Mouse (Mus musculus): ENCODE results near the gene Peg3. TPM values are rescaled to one million over a fixed set of nuclear protein-coding genes. Genes with fewer than 3 reads are reported as not detected.
"Not testable (repeated sequence)": the region's sequence is repeated elsewhere in the genome, so short reads cannot be mapped to it uniquely, and the experiment has no call there.

The Peg3 gene
- 230 and 252 TPM in 2 replicates for polyA plus RNA-seq (2015; fragmentation: Nextera tagmentation; extraction: Ambion mirVana)

DNA sequence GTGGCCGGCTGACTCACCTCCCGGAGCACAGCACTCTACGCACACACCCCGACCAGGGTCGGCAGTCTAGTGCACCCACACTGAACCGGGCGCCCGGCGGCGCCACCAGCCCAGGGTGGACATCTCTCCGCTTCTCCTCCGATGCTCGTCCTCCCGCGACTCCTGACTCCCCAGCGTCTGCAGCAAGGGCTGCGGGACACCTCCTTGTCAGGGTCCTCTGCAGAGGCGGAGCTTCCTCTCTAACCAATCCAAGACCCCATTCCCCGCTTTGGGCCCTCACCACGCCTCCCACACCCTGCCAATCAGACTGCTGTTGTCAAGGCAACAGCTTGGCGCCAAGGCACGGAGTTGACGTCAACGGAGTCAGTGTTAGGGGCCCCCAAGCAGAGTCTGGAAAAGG is at the start of gene Peg3, which contains the start of gene Usp29:
Gene Peg3 (minus strand): TSS at position 191 of the 400 bp plus-strand sequence.
Gene Usp29 (plus strand): TSS at position 338 of the 400 bp plus-strand sequence.
- H3K9ac ChIP-seq: peak within 1 kb of the TSS; percentile 82
- H3K4me2 ChIP-seq (replicated peaks): peak within 1 kb of the TSS; percentile 63
- H3K27ac ChIP-seq: peak within 1 kb of the TSS; percentile 88
- 58% methylated on average over 24 of the region's 24 CpGs for WGBS
- peak; percentile 57 for ATAC-seq (ENCODE audit: low FRiP score, low read depth)
- H3K4me1 ChIP-seq: peaks cover 4% of the 10 kb centered on the region; the same call in 1 of the 2 replicates
- peaks cover 19% of the 10 kb centered on the region for H3K36me3 ChIP-seq
- H3K27me3 ChIP-seq: no peaks in the 10 kb centered on the region
- H3K4me3 ChIP-seq: peak within 1 kb of the TSS; percentile 65
- peaks cover 45% of the 10 kb centered on the region for H3K9me3 ChIP-seq

DNA sequence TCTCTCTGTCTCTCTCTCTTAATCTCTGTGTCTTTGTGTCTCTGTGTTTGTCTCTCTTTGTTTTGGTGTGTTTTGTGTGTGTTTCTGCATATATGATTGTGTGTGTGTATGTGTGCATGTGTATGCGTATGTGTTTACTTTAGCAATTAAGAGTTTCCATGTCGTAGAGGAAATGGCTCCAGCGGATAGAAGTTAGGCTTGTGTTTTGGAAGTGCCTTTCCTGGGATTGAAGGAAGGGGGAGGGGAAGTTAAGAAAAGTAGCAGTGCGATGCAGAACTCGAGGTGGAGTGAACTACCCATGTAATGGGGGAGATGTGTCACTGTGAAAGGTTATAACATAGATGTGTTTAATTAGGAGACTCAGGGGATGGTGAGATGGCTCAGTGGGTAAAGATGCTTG is 48.9 kb upstream of the Peg3 start:
- Histone ChIP-seq H3K9me3 (no peaks in the 10 kb centered on the region), H3K27ac (no peak overlapping the region), H3K4me1 (peaks cover 55% of the 10 kb centered on the region), H3K9ac (no peak overlapping the region), H3K36me3 (no peaks in the 10 kb centered on the region), H3K4me2 (replicated peaks) (no peak overlapping the region), H3K27me3 (no peaks in the 10 kb centered on the region), H3K4me3 (no peak overlapping the region)
- 81% methylated on average over 5 of the region's 5 CpGs for WGBS
- no peak for ATAC-seq (ENCODE audit: low FRiP score, low read depth)

DNA sequence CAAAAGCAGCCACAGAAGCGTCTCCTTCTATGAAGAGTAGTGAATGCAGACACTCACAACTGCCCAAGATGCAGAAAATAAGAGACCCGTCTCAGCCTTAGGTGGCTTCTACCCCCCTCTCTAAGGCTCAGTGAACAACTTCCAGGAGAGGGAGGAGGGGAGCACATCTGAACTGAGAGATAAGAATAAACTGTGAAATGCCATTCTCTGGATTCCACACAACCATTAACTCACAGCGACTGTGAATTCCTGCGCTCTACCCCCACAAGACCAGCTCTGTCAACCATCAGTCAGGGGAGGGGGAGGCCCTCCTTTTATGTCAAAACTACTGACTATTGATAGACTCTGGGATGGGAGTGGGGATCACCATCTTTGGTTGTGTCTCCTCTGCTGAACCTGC is 47.5 kb upstream of the Peg3 start:
- peak; percentile 22 for ATAC-seq (ENCODE audit: low FRiP score, low read depth)
- Histone ChIP-seq H3K4me3 (no peak overlapping the region), H3K36me3 (no peaks in the 10 kb centered on the region), H3K4me1 (peaks cover 40% of the 10 kb centered on the region), H3K9ac (no peak overlapping the region), H3K4me2 (replicated peaks) (no peak overlapping the region), H3K9me3 (no peaks in the 10 kb centered on the region), H3K27ac (peak overlapping the region; percentile 76), H3K27me3 (no peaks in the 10 kb centered on the region)
- 22% methylated on average over 4 of the region's 4 CpGs for WGBS

- ATAC-seq (ENCODE audit: low FRiP score, low read depth): peak; percentile 41; the same call in 1 of the 2 replicates
- no peaks in the 10 kb centered on the region for H3K27me3 ChIP-seq
- no peaks in the 10 kb centered on the region for H3K9me3 ChIP-seq
- no peak overlapping the region for H3K4me2 ChIP-seq (replicated peaks)
- no peak overlapping the region for H3K4me3 ChIP-seq
- 55% methylated on average over 2 of the region's 2 CpGs for WGBS
- H3K9ac ChIP-seq: no peak overlapping the region
- H3K36me3 ChIP-seq: no peaks in the 10 kb centered on the region
- peak overlapping the region; percentile 76 for H3K27ac ChIP-seq
- peaks cover 35% of the 10 kb centered on the region for H3K4me1 ChIP-seq
These were observed 46.9 kb upstream of the Peg3 start for GRCm38 (mm10) chr7:6777107-6777506.

DNA sequence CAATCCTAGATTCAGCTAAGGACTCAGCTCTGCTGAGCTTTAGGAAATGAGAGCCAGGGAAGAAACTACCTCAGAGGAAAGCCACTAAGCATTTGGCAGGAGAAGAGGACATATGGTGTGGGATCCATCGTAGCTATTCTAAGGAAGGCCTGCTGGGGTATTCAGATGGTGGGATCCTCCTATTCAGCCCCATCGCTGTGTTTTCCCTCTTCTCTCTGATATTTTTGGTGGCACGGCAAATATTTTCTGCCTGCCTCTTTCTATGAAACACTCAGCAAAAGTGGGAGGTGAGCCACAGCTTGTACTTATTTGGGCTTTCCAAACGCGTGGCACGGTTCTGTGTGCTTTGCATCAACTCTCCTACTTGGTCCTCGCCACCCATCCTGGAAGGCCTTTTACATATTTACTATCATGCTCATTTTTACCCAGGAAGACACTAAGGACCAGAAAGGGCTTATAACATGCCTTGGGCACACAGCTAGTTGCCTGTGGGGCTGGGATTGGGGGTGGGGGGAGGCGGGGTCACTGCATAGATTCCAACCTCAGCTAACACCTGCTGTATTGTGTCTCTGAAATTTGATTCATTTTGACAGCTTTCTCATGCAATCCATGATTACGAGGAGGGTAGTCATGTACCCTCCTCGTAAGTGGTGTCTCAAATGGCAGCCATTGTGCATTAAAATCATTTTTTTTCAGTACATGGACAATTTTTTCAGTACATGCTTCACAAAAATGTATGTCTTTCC is 46.3 kb upstream of the Peg3 start:
- H3K36me3 ChIP-seq: no peaks in the 10 kb centered on the region
- peaks cover 30% of the 10 kb centered on the region for H3K4me1 ChIP-seq
- H3K9ac ChIP-seq: no peak overlapping the region
- no peak overlapping the region for H3K4me2 ChIP-seq (replicated peaks)
- no peaks in the 10 kb centered on the region for H3K9me3 ChIP-seq
- ATAC-seq (ENCODE audit: low FRiP score, low read depth): no peak
- 74% methylated on average over 10 of the region's 10 CpGs for WGBS
- H3K27ac ChIP-seq: peak overlapping the region; percentile 76
- no peaks in the 10 kb centered on the region for H3K27me3 ChIP-seq
- H3K4me3 ChIP-seq: no peak overlapping the region

- not testable (repeated sequence) for ATAC-seq (ENCODE audit: low FRiP score, low read depth); H3K4me3 ChIP-seq; H3K9ac ChIP-seq; H3K4me2 ChIP-seq (replicated peaks); H3K27me3 ChIP-seq; H3K36me3 ChIP-seq; H3K9me3 ChIP-seq; H3K27ac ChIP-seq
- peaks cover 44% of the 10 kb centered on the region for H3K4me1 ChIP-seq
- WGBS: 54% methylated on average over 11 of the region's 11 CpGs
These were observed 43.7 kb upstream of the Peg3 start for GRCm38 (mm10) chr7:6773865-6774413.

GRCm38 (mm10) chr7:6770286-6770685 is 40.1 kb upstream of the Peg3 start:
- peak overlapping the region; percentile 85 for H3K27ac ChIP-seq
- no peaks in the 10 kb centered on the region for H3K27me3 ChIP-seq
- H3K9me3 ChIP-seq: 0 out of 2 replicates have a peak, but pooled peaks cover 3% of the 10 kb centered on the region
- ATAC-seq (ENCODE audit: low FRiP score, low read depth): peak; percentile 80
- no peak overlapping the region for H3K9ac ChIP-seq
- H3K4me3 ChIP-seq: no peak overlapping the region
- whole genome bisulfite sequencing: 0% methylated on average over 8 of the region's 8 CpGs
- H3K36me3 ChIP-seq: peaks cover 13% of the 10 kb centered on the region
- H3K4me2 ChIP-seq (replicated peaks): peak overlapping the region; percentile 39
- peaks cover 30% of the 10 kb centered on the region for H3K4me1 ChIP-seq

- Histone ChIP-seq H3K36me3 (peaks cover 13% of the 10 kb centered on the region), H3K27ac (peak overlapping the region; percentile 35; the same call in 1 of the 2 replicates)
These were observed 35.0 kb upstream of the Peg3 start for GRCm38 (mm10) chr7:6765240-6765639.

DNA sequence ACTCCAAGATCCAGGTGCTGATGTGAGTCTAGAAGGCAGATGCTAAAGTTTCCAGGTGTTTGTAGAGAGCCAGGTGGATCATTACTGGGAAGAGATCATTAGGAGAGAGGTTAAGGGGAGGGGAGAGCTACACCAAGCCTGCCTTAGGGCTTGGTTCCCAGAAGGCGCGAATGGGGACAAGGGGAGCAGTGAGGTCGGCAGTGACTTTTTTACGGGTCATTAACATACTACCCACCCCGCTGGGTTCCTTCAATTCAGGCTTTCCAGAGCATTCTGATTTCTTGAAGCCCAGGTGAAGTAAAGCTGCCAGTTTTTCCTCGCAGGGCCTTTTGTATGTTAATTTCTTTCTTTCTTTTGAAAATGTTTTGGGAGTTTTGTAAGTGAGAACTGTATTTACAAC is 29.9 kb upstream of the Peg3 start:
- no peak overlapping the region for H3K9ac ChIP-seq
- WGBS: 23% methylated on average over 6 of the region's 6 CpGs
- no peak overlapping the region for H3K27ac ChIP-seq
- no peak overlapping the region for H3K4me3 ChIP-seq
- peaks cover 3% of the 10 kb centered on the region; the same call in 1 of the 2 replicates for H3K9me3 ChIP-seq
- H3K27me3 ChIP-seq: no peaks in the 10 kb centered on the region
- no peak overlapping the region for H3K4me2 ChIP-seq (replicated peaks)
- H3K4me1 ChIP-seq: peaks cover 10% of the 10 kb centered on the region
- ATAC-seq (ENCODE audit: low FRiP score, low read depth): no peak
- H3K36me3 ChIP-seq: no peaks in the 10 kb centered on the region; the same call in 1 of the 2 replicates

More at GRCm38 (mm10) chr7:6765240-6765639, 35.0 kb upstream of the Peg3 start:
- Histone ChIP-seq H3K4me2 (replicated peaks) (no peak overlapping the region), H3K4me3 (no peak overlapping the region), H3K4me1 (peaks cover 22% of the 10 kb centered on the region), H3K9me3 (0 out of 2 replicates have a peak, but pooled peaks cover 3% of the 10 kb centered on the region), H3K9ac (no peak overlapping the region), H3K27me3 (no peaks in the 10 kb centered on the region)
- ATAC-seq (ENCODE audit: low FRiP score, low read depth): peak; percentile 89
- 37% methylated on average over 5 of the region's 5 CpGs for WGBS

DNA sequence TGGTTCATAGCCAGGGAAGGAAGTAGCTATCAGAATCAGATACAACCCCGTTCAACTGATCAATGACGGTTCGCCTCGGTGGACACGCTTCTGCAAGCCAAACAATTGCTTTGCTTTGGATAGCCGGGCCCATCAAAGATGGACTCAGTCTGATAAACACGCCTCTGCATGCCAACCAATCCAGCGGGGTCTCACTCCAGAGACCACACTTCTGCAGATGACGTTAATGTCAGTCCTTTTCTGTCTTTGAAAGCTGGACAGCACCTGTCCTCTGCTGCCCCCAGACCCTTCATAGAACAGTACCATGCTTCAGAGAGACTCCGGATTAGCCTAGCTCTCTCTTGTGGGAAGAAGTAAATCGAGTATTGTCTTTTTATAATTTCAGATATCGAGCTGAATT is 29.5 kb upstream of the Peg3 start:
- no peak for ATAC-seq (ENCODE audit: low FRiP score, low read depth)
- Histone ChIP-seq H3K27me3 (no peaks in the 10 kb centered on the region), H3K4me2 (replicated peaks) (no peak overlapping the region), H3K36me3 (no peaks in the 10 kb centered on the region; the same call in 1 of the 2 replicates), H3K9me3 (peaks cover 3% of the 10 kb centered on the region; the same call in 1 of the 2 replicates), H3K4me1 (peaks cover 9% of the 10 kb centered on the region), H3K27ac (no peak overlapping the region), H3K4me3 (no peak overlapping the region), H3K9ac (no peak overlapping the region)
- WGBS: 72% methylated on average over 12 of the region's 12 CpGs

DNA sequence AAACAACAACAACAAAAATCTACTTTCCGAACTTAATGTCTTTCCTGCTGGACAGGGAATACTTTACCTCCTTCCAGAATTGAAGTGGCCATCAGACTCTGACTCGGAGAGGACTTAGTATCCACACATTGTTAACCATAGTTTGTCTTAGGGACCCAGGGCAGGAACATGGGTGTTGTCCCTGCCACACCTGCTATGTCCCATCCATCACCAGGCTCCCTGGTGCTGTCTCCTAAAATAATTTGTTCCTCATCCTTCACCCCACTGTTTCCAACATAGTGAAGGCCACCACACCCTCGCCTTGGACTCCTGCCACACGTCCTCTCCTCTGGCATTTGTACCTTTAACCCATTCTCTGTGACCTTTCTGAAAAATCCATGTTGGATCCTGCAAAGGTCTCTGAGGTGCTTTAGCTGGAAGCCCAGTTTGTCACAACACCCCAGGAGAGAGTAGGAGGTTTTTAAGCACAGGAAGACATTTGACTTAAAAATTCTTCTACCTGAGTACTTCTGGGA is 26.6 kb upstream of the Peg3 start:
- no peak overlapping the region for H3K4me3 ChIP-seq
- WGBS: 83% methylated on average over 4 of the region's 4 CpGs
- no peak for ATAC-seq (ENCODE audit: low FRiP score, low read depth)

DNA sequence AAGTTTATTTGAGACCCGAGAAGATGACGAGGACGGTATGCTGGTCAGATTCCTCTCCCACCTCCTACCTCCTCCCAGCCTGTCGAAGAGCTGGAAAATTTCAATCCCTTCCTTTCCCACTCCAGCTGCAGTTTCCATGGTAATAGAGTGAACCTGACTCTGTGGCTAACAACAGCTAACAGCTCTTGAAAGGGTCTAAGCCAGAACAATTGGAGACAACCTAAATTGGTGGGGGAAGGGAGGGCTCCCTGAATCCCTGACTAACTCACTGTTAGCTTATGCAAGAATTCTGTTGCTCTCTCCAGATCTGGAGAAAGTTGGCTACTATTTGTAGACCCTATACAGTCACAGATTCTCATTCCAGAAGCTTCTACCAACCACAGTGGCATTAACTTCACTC is 23.2 kb upstream of the Peg3 start:
- peak; percentile 77 for ATAC-seq (ENCODE audit: low FRiP score, low read depth)
- H3K4me2 ChIP-seq (replicated peaks): no peak overlapping the region
- H3K4me1 ChIP-seq: peaks cover 27% of the 10 kb centered on the region
- H3K27ac ChIP-seq: peak overlapping the region; percentile 61
- no peaks in the 10 kb centered on the region for H3K27me3 ChIP-seq
- no peaks in the 10 kb centered on the region; the same call in 1 of the 2 replicates for H3K36me3 ChIP-seq
- 15% methylated on average over 4 of the region's 4 CpGs for whole genome bisulfite sequencing
- no peaks in the 10 kb centered on the region for H3K9me3 ChIP-seq
- H3K9ac ChIP-seq: no peak overlapping the region; the same call in 1 of the 2 replicates
- no peak overlapping the region for H3K4me3 ChIP-seq

More for the DNA sequence above, 26.6 kb upstream of the Peg3 start:
- Histone ChIP-seq H3K36me3 (no peaks in the 10 kb centered on the region; the same call in 1 of the 2 replicates), H3K4me1 (peaks cover 22% of the 10 kb centered on the region), H3K4me2 (replicated peaks) (no peak overlapping the region), H3K27me3 (no peaks in the 10 kb centered on the region), H3K27ac (no peak overlapping the region), H3K9ac (no peak overlapping the region), H3K9me3 (peaks cover 3% of the 10 kb centered on the region; the same call in 1 of the 2 replicates)
